Mouse (Mus musculus): ENCODE results near the gene Fam131c. TPM values are rescaled to one million over a fixed set of nuclear protein-coding genes. Genes with fewer than 3 reads are reported as not detected.
A peak's percentile ranks its signal among the peaks of the same experiment; 100 is the strongest.

Gene Fam131c
- polyA plus RNA-seq, 1 experiment from 2014 or later, result 2.4 TPM

DNA sequence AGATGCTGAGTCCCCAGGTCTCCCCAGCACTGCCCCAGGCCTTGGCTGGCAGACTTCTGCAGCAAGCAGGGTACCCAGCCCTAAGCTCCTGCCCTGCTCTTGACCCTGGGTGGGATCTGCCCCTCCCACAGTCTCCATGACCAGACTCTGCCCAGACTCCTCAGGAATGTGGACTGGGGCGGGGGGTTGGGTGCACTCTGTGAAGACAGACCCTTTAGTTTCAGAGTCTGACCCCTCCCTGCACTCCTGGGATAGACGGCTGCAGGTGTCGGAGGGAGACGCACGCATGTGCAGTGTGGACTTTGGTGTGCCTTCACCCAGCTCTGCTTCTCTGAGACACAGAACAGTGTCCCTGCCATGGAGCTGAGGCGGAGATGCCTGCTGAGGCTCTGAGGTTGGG, 30.0 kb upstream of the Fam131c start:
- no peak overlapping the region for H3K4me3 ChIP-seq (replicated peaks)
- peaks cover 60% of the 10 kb centered on the region for H3K4me1 ChIP-seq
- no peaks in the 10 kb centered on the region for H3K27me3 ChIP-seq
- no peaks in the 10 kb centered on the region for H3K36me3 ChIP-seq
- peak overlapping the region; percentile 33 for H3K4me2 ChIP-seq
- peak; percentile 55 for ATAC-seq (replicated peaks; ENCODE audit: low FRiP score)
- peak overlapping the region; percentile 72 for H3K27ac ChIP-seq
- H3K9ac ChIP-seq, result no peak overlapping the region; the same call in 1 of the 2 replicates
- 16% methylated on average over 6 of the region's 6 CpGs for WGBS
- H3K9me3 ChIP-seq (replicated peaks), result no peaks in the 10 kb centered on the region

DNA sequence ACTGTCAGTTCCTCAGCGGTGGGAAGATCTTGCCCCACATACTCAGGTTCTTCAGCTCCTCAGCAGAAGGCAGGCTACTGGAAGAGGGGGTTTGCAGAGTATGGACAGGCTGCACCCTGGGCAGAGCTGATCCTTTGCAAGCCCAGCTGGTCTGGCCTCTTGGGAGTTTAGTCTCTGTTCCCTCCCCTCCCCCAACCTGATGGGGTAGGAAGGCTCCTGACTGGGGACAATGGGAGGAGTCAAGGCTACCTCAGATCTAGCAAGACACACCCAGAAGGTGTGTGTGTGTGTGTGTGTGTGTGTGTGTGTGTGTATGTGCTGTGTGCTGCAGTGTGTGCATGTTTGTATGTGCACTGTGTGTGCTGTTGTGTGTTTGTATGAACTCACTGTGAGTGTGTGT, 29.2 kb upstream of the Fam131c start:
- Histone ChIP-seq H3K27me3 (no peaks in the 10 kb centered on the region), H3K9me3 (replicated peaks) (no peaks in the 10 kb centered on the region), H3K4me2 (peak overlapping the region; percentile 33; the same call in 1 of the 2 replicates), H3K9ac (0 out of 2 replicates have a peak overlapping the region, but pooled peaks have one; percentile 14), H3K36me3 (no peaks in the 10 kb centered on the region), H3K27ac (peak overlapping the region; percentile 72), H3K4me1 (peaks cover 61% of the 10 kb centered on the region), H3K4me3 (replicated peaks) (no peak overlapping the region)
- ATAC-seq (replicated peaks; ENCODE audit: low FRiP score), result 0 out of 2 replicates have a peak, but pooled peaks have one; percentile 20
- WGBS, result 31% methylated on average over 1 of the region's 1 CpGs

DNA sequence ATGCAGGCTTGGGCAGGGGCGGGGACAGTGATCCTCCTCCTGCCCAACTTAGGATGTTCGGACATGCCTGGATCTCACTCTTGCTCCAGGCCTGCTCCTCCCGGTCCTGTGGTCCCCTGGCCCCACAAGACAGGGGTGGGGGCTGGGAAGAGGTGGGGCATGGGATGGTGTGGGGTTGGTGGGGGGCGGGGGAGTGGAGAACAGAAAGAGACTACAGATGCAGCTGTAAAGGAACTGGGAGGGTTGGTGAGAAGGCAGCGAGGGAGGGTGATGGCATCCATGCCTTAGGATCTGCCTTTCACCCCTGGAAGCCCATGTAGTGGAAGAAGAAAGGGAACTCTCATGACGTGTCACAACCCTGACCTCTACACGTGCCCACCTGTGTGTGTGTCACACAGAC, 26.5 kb upstream of the Fam131c start:
- no peak for ATAC-seq (replicated peaks; ENCODE audit: low FRiP score)
- WGBS, result 62% methylated on average over 7 of the region's 7 CpGs

DNA sequence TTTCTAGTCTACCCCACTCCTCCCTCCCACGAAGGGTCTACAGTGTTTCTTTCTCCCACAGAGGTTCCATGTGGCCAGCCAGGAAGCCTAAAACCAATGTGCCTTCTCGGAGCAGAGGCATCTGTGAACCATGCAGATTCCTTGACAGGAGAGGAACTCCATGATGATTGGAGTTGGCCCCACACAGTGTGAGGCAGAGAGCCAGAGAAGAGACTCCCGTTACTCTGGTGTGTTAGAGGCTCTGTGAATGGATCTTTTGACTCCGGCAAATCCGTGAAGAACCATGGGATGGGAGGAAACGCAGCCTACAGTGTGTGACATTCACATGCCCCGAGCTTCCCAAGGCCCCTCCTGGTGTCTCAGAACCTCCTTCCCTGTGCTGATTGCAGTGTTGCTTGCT, 24.5 kb upstream of the Fam131c start:
- H3K9me3 ChIP-seq (replicated peaks), result no peaks in the 10 kb centered on the region
- peaks cover 42% of the 10 kb centered on the region for H3K4me1 ChIP-seq
- H3K27ac ChIP-seq, result no peak overlapping the region
- H3K4me3 ChIP-seq (replicated peaks), result no peak overlapping the region
- 62% methylated on average over 7 of the region's 7 CpGs for WGBS
- no peaks in the 10 kb centered on the region for H3K36me3 ChIP-seq
- no peak for ATAC-seq (replicated peaks; ENCODE audit: low FRiP score)
- H3K4me2 ChIP-seq, result no peak overlapping the region
- H3K27me3 ChIP-seq, result no peaks in the 10 kb centered on the region
- no peak overlapping the region for H3K9ac ChIP-seq

More for the DNA sequence above, 26.5 kb upstream of the Fam131c start:
- H3K4me1 ChIP-seq, result peaks cover 39% of the 10 kb centered on the region
- no peaks in the 10 kb centered on the region for H3K36me3 ChIP-seq
- H3K27me3 ChIP-seq, result no peaks in the 10 kb centered on the region
- H3K9me3 ChIP-seq (replicated peaks), result no peaks in the 10 kb centered on the region
- H3K4me3 ChIP-seq (replicated peaks), result no peak overlapping the region
- H3K4me2 ChIP-seq, result no peak overlapping the region
- H3K27ac ChIP-seq, result no peak overlapping the region
- no peak overlapping the region for H3K9ac ChIP-seq

DNA sequence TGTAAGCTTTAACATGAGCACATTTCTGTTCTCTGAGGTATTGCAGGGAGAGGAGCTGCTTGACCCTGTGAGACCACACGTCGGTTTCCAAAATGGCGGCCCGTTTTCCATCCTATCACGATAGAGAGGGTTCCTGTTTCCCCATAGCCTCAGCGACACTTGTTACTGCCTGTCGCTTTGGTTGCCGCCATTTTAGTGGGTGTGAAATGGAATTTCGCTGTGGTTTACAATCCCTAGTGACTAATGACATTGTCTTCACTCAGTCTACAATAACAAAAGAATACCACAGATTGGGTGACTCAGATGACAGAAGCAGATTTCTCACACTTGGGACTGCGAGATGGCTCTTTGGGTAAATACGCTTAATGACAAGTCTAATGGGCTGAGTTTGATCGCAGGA, 22.8 kb upstream of the Fam131c start:
- Histone ChIP-seq H3K4me3 (replicated peaks) (no peak overlapping the region), H3K36me3 (no peaks in the 10 kb centered on the region), H3K9ac (no peak overlapping the region), H3K4me1 (peaks cover 38% of the 10 kb centered on the region), H3K9me3 (replicated peaks) (no peaks in the 10 kb centered on the region), H3K4me2 (no peak overlapping the region), H3K27me3 (no peaks in the 10 kb centered on the region), H3K27ac (no peak overlapping the region)
- WGBS, result 83% methylated on average over 12 of the region's 12 CpGs
- ATAC-seq (replicated peaks; ENCODE audit: low FRiP score), result no peak

DNA sequence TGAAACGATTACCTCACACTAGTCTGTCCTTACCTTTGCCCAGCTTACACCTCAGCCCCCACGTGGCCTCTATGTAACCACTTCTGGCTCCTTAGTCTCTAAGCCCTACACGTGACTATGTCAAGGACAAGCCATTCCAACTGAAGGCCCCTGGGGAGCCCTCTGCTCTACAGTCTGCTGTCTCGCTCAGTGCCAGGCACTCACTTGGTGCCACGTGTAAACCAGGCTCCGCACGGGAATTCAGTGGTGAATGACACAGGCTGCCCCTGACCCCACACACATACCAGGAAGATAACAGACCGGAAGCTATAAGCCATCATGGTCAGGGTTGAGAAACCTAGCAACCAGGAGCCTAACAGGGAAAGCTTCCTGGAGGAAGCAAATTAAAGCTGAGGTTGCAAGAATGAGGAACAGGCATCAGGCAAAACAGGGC, 20.6 kb upstream of the Fam131c start:
- Histone ChIP-seq H3K4me1 (peaks cover 43% of the 10 kb centered on the region), H3K27ac (no peak overlapping the region), H3K9me3 (replicated peaks) (no peaks in the 10 kb centered on the region), H3K4me3 (replicated peaks) (no peak overlapping the region), H3K4me2 (no peak overlapping the region), H3K36me3 (no peaks in the 10 kb centered on the region), H3K9ac (no peak overlapping the region), H3K27me3 (no peaks in the 10 kb centered on the region)
- 57% methylated on average over 8 of the region's 8 CpGs for WGBS
- peak; percentile 14; the same call in 1 of the 2 replicates for ATAC-seq (replicated peaks; ENCODE audit: low FRiP score)

DNA sequence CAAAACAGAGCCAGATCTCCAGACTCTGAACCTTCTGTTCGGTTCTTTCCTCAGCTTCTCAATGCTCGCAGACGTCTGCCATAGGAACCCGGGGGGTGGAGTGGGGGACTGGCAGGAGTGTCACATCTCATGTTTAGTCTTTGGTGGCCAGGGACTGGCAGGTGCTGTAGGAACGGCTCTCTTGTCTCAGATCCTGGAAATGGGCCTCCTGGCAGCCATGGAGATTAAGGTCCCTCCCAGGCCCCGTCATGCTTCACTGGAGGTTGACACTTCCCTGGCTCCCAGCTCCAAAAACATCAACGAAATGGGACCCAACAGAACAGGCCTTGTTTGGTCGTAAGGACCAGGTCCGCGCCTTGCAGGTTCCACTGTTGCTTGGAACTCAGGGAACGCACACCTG, 19.4 kb upstream of the Fam131c start:
- Histone ChIP-seq H3K4me3 (replicated peaks) (no peak overlapping the region), H3K27me3 (no peaks in the 10 kb centered on the region), H3K4me2 (no peak overlapping the region), H3K36me3 (no peaks in the 10 kb centered on the region), H3K9ac (no peak overlapping the region), H3K27ac (0 out of 2 replicates have a peak overlapping the region, but pooled peaks have one; percentile 7), H3K4me1 (peaks cover 53% of the 10 kb centered on the region), H3K9me3 (replicated peaks) (no peaks in the 10 kb centered on the region)
- WGBS, result 52% methylated on average over 11 of the region's 11 CpGs
- ATAC-seq (replicated peaks; ENCODE audit: low FRiP score), result no peak

DNA sequence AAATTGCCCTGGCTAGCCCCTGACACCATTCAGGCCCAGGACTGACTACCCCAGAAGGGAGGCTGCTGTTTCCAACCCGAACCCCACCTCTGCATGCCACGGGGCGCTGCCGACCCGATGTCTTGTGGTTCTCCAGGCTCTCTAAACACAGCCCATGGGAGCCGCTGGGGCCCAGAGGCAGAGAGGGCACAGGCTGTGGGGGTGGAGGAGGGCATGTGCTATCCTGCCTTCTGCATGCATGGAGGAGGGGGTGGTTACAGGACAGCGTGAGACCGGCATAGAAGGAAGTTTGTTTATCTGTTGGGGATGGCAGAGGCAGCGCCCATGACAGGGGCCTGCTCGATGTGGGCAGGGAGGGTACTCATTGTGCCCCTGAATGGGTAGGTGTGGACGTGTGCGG, 18.0 kb upstream of the Fam131c start:
- H3K9me3 ChIP-seq (replicated peaks), result no peaks in the 10 kb centered on the region
- 73% methylated on average over 12 of the region's 12 CpGs for WGBS
- H3K27ac ChIP-seq, result no peak overlapping the region
- H3K27me3 ChIP-seq, result no peaks in the 10 kb centered on the region
- no peak for ATAC-seq (replicated peaks; ENCODE audit: low FRiP score)
- no peaks in the 10 kb centered on the region for H3K36me3 ChIP-seq
- peaks cover 59% of the 10 kb centered on the region for H3K4me1 ChIP-seq
- no peak overlapping the region for H3K4me2 ChIP-seq
- H3K4me3 ChIP-seq (replicated peaks), result no peak overlapping the region
- no peak overlapping the region for H3K9ac ChIP-seq

DNA sequence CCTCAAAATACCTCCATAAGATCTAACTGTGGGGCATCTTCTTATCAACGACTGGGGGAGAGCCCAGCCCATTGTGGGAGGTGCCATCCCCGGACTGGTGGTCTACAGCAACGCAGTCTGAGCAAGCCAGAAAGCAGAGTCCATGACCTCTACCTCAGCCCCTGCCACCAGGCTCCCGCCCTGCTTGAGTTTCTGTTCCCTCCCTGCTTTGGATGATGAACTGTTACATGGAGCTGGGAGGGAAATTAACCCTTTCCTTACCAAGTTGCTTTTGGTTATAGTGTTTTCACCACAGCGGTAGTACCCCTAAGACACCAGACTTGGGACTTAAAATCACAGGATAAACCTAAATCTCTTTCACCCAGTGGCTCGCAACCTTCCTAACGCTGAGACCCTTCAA, 16.0 kb upstream of the Fam131c start:
- Histone ChIP-seq H3K36me3 (no peaks in the 10 kb centered on the region), H3K9me3 (replicated peaks) (no peaks in the 10 kb centered on the region), H3K9ac (no peak overlapping the region), H3K4me1 (peaks cover 59% of the 10 kb centered on the region), H3K27ac (no peak overlapping the region), H3K4me3 (replicated peaks) (no peak overlapping the region), H3K4me2 (no peak overlapping the region), H3K27me3 (no peaks in the 10 kb centered on the region)
- WGBS, result 43% methylated on average over 7 of the region's 7 CpGs
- no peak for ATAC-seq (replicated peaks; ENCODE audit: low FRiP score)

DNA sequence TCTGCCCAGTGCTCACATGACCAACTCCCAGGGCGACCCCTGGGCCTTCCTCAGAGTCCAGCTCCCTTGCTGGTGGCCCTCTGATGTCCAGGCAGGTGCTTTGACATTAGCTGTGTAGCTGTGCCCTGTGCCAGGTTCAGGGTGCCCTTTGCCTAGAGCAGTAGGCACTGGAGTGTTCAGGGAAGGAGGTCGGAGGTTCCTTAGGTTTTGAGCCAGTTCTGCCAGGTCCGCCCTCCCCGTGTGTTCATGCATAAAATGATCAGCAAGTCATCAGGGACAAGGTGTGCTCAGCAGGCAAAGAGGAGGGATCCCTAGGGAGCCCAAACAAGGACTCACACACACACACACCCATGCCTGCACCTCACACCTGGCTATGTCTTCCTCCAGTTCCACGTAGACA, 15.0 kb upstream of the Fam131c start:
- 62% methylated on average over 5 of the region's 5 CpGs for WGBS
- no peaks in the 10 kb centered on the region for H3K36me3 ChIP-seq
- H3K9ac ChIP-seq, result no peak overlapping the region
- ATAC-seq (replicated peaks; ENCODE audit: low FRiP score), result no peak
- H3K27me3 ChIP-seq, result no peaks in the 10 kb centered on the region
- H3K27ac ChIP-seq, result peak overlapping the region; percentile 62; the same call in 1 of the 2 replicates
- no peaks in the 10 kb centered on the region for H3K9me3 ChIP-seq (replicated peaks)
- no peak overlapping the region for H3K4me2 ChIP-seq
- H3K4me3 ChIP-seq (replicated peaks), result no peak overlapping the region
- peaks cover 50% of the 10 kb centered on the region for H3K4me1 ChIP-seq

DNA sequence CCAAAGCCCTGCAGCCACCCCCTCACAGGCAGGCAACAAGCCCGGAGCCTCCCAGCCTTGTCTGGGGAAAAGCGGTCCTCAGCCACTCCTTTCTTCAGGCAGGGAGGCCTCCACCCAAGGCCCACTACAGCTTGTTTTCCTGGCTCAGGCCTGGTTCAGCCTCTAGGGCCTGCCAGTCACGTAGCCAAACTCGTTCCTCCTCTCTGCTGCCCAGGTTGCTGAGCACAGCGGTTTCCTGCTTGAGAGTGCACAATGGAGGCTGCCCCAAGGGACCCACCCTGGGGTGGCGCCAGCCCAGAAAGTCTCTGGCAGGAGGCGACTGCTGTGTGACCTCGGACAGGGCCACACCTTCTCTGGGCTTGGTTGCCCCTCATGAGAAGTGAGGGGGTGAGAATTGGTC, 14.2 kb upstream of the Fam131c start:
- Histone ChIP-seq H3K9me3 (replicated peaks) (no peaks in the 10 kb centered on the region), H3K9ac (no peak overlapping the region), H3K27ac (peak overlapping the region; percentile 62), H3K4me2 (no peak overlapping the region), H3K36me3 (no peaks in the 10 kb centered on the region), H3K27me3 (no peaks in the 10 kb centered on the region), H3K4me1 (peaks cover 41% of the 10 kb centered on the region), H3K4me3 (replicated peaks) (no peak overlapping the region)
- ATAC-seq (replicated peaks; ENCODE audit: low FRiP score), result 0 out of 2 replicates have a peak, but pooled peaks have one; percentile 16
- 62% methylated on average over 8 of the region's 8 CpGs for whole genome bisulfite sequencing

DNA sequence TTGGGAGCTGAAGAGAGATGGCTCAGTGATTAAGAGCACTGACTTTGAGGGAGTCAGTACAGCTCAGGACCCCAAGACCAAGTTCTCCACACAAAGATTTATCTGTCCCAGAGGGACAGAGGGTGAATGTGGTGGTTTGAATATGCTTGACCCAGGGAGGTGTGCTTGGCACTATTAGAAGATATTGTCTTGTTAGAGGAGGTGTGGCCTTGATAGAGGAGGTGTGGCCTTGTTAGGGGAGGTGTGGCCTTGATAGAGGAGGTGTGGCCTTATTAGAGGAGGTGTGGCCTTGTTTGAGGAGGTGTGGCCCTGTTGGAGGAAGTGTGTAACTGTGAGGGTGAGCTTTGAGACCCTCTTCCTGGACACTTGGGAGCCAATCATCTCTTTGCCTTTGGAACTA, 10.2 kb upstream of the Fam131c start:
- H3K27me3 ChIP-seq, result no peaks in the 10 kb centered on the region

DNA sequence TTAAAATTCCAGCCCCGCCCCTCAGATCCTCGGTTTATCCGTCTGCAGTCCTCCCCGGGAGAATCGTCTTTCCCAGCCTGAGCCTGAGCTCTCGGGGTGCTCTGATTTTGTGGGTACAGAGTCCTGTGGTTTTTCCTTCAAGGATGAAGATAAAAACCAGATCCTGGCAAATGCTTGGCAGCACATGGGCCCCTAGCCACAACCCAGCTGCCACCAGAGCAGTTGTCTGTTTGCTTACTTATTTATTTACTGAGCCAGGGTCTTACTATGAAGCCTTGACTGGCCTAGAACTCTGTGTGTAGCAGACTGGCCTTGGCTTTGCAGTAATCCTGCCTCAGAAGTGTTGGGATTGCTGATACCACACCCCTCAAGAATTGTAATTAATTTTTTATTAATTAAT, 8.8 kb upstream of the Fam131c start:
- Histone ChIP-seq H3K9me3 (replicated peaks) (no peaks in the 10 kb centered on the region), H3K4me1 (peaks cover 15% of the 10 kb centered on the region), H3K27me3 (peaks cover 6% of the 10 kb centered on the region; the same call in 1 of the 2 replicates), H3K36me3 (no peaks in the 10 kb centered on the region), H3K27ac (no peak overlapping the region), H3K4me3 (replicated peaks) (no peak overlapping the region), H3K9ac (no peak overlapping the region), H3K4me2 (no peak overlapping the region)
- 91% methylated on average over 6 of the region's 6 CpGs for WGBS
- no peak for ATAC-seq (replicated peaks; ENCODE audit: low FRiP score)

More for the DNA sequence above, 10.2 kb upstream of the Fam131c start:
- Histone ChIP-seq H3K27ac (no peak overlapping the region), H3K9me3 (replicated peaks) (no peaks in the 10 kb centered on the region), H3K4me2 (no peak overlapping the region), H3K36me3 (no peaks in the 10 kb centered on the region), H3K9ac (no peak overlapping the region), H3K4me1 (peaks cover 22% of the 10 kb centered on the region), H3K4me3 (replicated peaks) (no peak overlapping the region)
- ATAC-seq (replicated peaks; ENCODE audit: low FRiP score), result no peak

All from kidney, embryonic 15.5 days (tissue).